Mouse (Mus musculus): ENCODE measurements at regions not wholly inside any gene's neighbourhood (a gene's known extent, or its start where the extent isn't known, plus 50 kb on each side); places are given as distances from the start of the nearest gene placed in this dataset.

GRCm38 (mm10) chr11:32136066-32136465 lies 64.0 kb downstream of the Il9r start:
- intact Hi-C loops (cut with DNase I) = no loop called here
- no peak overlapping the region for H3K27ac ChIP-seq
- TF ChIP-seq CTCF (IDR thresholded peaks at IDR 0.05) = peak; percentile 20
- no peak overlapping the region for H3K4me3 ChIP-seq
- no peak for DNase-seq (ENCODE audit: extremely low spot score in 1 of 2, low spot score in 2 of 2)

DNA sequence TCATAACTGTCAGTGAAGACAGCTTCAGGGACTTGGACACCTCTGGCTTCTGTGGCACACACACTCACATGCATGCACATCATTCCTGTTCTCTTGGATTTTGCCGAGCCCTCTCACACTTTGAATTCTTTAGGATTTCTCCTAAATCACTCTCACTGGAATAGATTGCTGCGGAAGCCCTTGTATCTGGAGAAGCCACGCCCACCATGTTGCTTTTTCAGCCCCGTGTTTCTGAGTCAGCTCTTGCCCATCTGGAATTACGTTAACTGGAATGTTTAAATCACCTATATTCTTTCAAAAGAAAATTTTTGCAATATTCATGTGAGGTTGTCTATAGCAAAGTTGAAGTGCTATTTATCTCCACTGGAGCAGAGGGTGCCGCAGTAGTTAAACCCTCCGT lies 66.1 kb downstream of the Il9r start:
- intact Hi-C loops (cut with DNase I) = no loop called here
- DNase-seq (ENCODE audit: extremely low spot score in 1 of 2, low spot score in 2 of 2) = no peak
- TF ChIP-seq CTCF (IDR thresholded peaks at IDR 0.05) = no peak
- Histone ChIP-seq H3K4me3 (no peak overlapping the region), H3K27ac (no peak overlapping the region)

- DNase-seq (ENCODE audit: extremely low spot score in 1 of 2, low spot score in 2 of 2) = no peak
- TF ChIP-seq CTCF (IDR thresholded peaks at IDR 0.05) = peak; percentile 60
- Histone ChIP-seq H3K4me3 (no peak overlapping the region), H3K27ac (no peak overlapping the region)
- intact Hi-C loops (cut with DNase I) = no loop called here
Measured at GRCm38 (mm10) chr11:32132008-32132615, 68.0 kb downstream of the Il9r start.

- Histone ChIP-seq H3K27ac (peak overlapping the region; percentile 81; the same call in 1 of the 2 replicates), H3K4me3 (no peak overlapping the region)
- intact Hi-C loops (cut with DNase I) = loop anchor here (2.0 to 5.0 kb wide), 2 partner anchors 46 to 68 kb away; no protein-coding TSS in a partner anchor
- peak in 1 of 2 experiments; percentile 43 for DNase-seq (ENCODE audit: extremely low spot score in 1 of 2, low spot score in 2 of 2)
- TF ChIP-seq CTCF (IDR thresholded peaks at IDR 0.05) = no peak
Measured at GRCm38 (mm10) chr11:32128551-32128950, 71.5 kb downstream of the Il9r start.

DNA sequence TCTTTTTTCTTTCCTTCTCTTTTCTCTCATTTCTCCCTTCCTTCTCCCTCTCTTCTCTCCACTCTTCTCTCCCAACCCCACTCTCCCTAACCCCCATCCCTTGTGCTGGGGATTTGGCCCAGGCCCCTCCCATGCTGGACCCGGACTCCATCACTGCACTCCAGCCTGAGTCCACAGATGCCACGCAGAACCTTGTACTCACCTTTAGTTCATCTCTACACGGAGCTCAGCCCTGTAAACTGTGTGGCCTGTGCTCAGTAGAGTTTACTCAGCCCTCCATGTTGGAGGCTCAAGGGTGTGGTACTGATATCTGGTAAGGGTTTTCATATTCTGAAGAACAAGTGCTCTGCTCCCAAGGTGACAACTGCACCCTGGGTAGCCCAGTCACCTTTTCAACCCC lies 72.1 kb downstream of the Il9r start:
- no peak overlapping the region for H3K4me3 ChIP-seq
- DNase-seq (ENCODE audit: extremely low spot score in 1 of 2, low spot score in 2 of 2) = no peak
- no peak for TF ChIP-seq CTCF (IDR thresholded peaks at IDR 0.05)
- peak overlapping the region; percentile 81 for H3K27ac ChIP-seq
- intact Hi-C loops (cut with DNase I) = loop anchor here (2.0 to 5.0 kb wide), 2 partner anchors 46 to 67 kb away; no protein-coding TSS in a partner anchor

GRCm38 (mm10) chr11:32127401-32127817 lies 72.7 kb downstream of the Il9r start:
- H3K27ac ChIP-seq = peak overlapping the region; percentile 81
- no peak for TF ChIP-seq CTCF (IDR thresholded peaks at IDR 0.05)
- H3K4me3 ChIP-seq = no peak overlapping the region
- intact Hi-C loops (cut with DNase I) = loop anchor here (5.0 kb wide), 1 partner anchor 45 kb away; no protein-coding TSS in a partner anchor
- no peak for DNase-seq (ENCODE audit: extremely low spot score in 1 of 2, low spot score in 2 of 2)

DNA sequence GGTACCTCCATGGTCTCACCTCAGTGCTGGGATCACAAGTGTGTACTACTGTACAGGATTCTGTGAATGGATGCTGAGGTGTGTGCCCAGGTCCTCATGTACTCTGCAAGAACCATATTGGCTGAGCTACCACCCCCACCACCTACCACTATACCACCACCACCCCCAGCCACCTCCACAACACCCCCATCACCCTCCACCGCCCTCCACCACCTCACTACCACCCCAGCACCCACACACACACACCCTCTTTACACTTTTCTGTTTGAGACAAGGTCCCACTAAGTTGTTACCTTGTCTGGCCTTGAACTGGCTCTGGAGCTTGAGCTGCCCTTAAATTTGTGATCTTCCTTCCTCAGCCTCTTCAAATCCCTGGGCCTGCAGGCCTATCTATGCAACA lies 73.3 kb downstream of the Il9r start:
- Histone ChIP-seq H3K27ac (peak overlapping the region; percentile 81), H3K4me3 (no peak overlapping the region)
- intact Hi-C loops (cut with DNase I) = loop anchor here (5.0 kb wide), 1 partner anchor 44 kb away; no protein-coding TSS in a partner anchor
- no peak for TF ChIP-seq CTCF (IDR thresholded peaks at IDR 0.05)
- no peak for DNase-seq (ENCODE audit: extremely low spot score in 1 of 2, low spot score in 2 of 2)

DNA sequence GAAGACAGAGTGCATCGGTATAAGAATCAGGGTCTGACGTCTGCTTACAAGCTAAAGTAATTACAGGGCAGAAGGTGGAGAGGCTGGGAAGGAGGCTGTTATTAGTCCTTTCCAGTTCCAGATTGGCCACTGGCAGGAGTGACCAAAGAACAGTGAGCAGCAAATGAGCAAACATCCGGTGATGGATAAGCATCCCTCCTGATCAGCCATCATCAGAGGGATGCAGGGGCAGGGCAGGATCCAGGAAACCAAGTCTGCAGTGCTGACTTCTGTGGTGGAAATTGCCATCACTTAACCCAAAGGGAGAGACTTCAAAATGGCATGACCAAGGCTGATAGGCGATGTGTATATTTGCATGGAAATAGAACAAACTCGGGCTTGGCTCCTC lies 73.8 kb downstream of the Il9r start:
- no peak overlapping the region for H3K4me3 ChIP-seq
- no peak for TF ChIP-seq CTCF (IDR thresholded peaks at IDR 0.05)
- DNase-seq (ENCODE audit: extremely low spot score in 1 of 2, low spot score in 2 of 2) = no peak
- intact Hi-C loops (cut with DNase I) = loop anchor here (5.0 kb wide), 1 partner anchor 44 kb away; no protein-coding TSS in a partner anchor
- no peak overlapping the region; the same call in 1 of the 2 replicates for H3K27ac ChIP-seq

DNA sequence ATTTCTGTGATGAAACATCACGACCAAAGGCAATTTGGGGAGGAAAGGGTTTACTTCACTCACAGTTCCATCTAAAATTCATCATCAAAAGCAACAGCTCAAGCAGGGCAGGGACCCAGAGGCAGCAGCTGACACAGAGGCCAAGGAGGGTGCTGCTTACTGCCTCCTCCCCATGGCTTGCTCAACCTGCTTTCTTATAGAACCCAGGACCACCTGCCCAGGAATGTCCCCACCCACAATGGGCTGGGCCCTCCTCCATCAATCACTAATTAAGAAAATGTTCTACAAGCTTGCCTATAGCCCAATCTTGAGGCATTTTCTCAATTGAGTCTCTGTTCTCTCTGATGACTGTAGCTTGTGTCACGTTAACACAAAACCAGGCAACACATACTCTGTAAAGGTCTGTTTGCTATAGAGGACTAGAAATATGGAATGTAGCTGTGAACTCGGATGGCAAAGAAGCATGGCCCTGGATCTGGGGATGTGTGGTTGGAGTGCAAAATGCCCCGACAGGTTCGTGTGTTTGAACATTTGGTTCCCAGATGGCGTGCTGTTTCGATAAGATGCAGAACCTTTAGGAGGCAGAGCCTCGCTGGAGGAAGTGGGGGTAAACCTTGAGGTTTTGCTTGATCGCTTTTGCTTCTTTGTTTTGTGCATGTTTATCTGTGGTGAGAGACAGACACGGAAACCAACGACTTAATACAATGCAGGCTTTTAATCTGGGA lies 74.3 kb downstream of the Il9r start:
- 0 out of 2 replicates have a peak overlapping the region, but pooled peaks have one; percentile 13 for H3K27ac ChIP-seq
- intact Hi-C loops (cut with DNase I) = loop anchor here (5.0 kb wide), 1 partner anchor 43 kb away; no protein-coding TSS in a partner anchor
- no peak overlapping the region for H3K4me3 ChIP-seq
- TF ChIP-seq CTCF (IDR thresholded peaks at IDR 0.05) = no peak
- DNase-seq (ENCODE audit: extremely low spot score in 1 of 2, low spot score in 2 of 2) = no peak

DNA sequence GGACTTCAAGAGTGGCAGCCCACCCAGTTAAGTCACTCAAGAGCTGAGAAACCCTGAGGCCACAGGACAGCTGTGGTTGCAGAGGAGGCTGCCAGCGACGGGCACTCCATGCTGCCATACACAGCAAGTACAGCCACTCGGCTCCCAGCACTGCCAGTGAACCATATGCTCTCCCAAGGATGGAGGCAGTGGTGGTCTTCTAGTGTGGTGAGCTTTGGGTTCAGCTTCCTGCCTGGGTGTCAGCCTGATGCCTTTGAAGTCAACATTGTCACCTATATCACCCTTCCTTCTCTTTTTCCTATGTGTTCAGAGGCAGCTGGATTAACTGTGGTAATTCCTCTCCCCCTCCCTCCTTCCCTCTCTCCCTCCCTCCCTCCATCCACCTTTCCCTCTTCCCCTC lies 79.5 kb downstream of the Il9r start:
- Histone ChIP-seq H3K4me3 (no peak overlapping the region), H3K27ac (no peak overlapping the region)
- TF ChIP-seq CTCF (IDR thresholded peaks at IDR 0.05) = no peak
- intact Hi-C loops (cut with DNase I) = no loop called here
- no peak for DNase-seq (ENCODE audit: extremely low spot score in 1 of 2, low spot score in 2 of 2)

DNA sequence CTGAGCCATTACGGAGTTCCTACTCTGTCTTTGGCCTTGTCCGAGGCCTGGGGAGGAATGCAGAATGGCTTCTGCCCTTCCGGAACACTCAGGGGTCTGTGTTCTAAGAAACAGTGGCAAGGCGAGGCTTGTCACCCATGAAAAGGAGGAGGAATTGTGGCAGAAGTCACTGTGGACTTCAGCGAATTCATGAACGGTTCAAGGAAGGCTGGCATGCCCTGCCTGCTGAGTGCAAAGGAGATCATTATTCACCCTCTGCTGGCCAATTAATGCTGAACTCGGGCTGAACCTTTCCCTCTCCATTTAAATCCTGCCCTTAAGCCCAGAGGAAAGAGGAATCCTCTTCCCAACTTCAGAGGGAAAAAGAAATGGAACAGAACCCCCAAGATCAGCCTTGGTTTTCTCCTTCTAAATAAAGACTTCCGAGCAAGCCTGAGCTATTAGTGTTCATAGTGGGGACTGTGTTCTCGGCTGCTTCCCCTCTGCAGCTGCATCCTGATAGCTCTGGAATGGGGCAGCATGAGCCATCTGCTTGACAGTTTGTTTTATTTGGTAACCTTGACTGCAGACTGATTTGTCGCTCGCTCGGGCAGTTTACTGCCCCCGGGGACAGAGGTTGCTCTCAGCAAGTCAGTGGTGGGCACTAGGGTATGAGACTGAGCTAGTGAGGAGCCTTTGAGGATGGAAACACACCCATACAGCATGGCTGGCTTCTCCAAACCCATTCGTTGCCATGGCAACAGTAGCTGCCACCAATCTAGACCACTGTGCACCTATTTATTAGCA lies 81.0 kb downstream of the Il9r start:
- no peak for TF ChIP-seq CTCF (IDR thresholded peaks at IDR 0.05)
- DNase-seq (ENCODE audit: extremely low spot score in 1 of 2, low spot score in 2 of 2) = no peak
- intact Hi-C loops (cut with DNase I) = no loop called here
- Histone ChIP-seq H3K4me3 (no peak overlapping the region), H3K27ac (peak overlapping the region; percentile 32; the same call in 1 of the 2 replicates)

GRCm38 (mm10) chr11:32117930-32118329 lies 82.1 kb downstream of the Il9r start:
- Histone ChIP-seq H3K4me3 (no peak overlapping the region), H3K27ac (no peak overlapping the region; the same call in 1 of the 2 replicates)
- TF ChIP-seq CTCF (IDR thresholded peaks at IDR 0.05) = no peak
- intact Hi-C loops (cut with DNase I) = no loop called here
- DNase-seq (ENCODE audit: extremely low spot score in 1 of 2, low spot score in 2 of 2) = peak in 1 of 2 experiments; percentile 60
